Comparison of ENCODE assay signal across 8 mouse cellular contexts in genomic region chr7:132673931-132674755, GRCm38 (mm10).
DNase-seq lines count a peak whose midpoint lies in the region; ATAC-seq and TF ChIP-seq lines count a peak whose summit lies in the region.

No protein-coding gene starts in this region.

- H3K9me3 ChIP-seq in liver, embryonic 12.5 days (replicated peaks): no peaks in the 10 kb centered on the region

- 75% methylated on average over 17 of the region's 17 CpGs for WGBS in liver, adult 2 months
- 64% methylated on average over 17 of the region's 17 CpGs for WGBS in liver, embryonic 12.5 days (ENCODE audit: insufficient replicate concordance)
- WGBS in lung, adult 2 months: 44% methylated on average over 17 of the region's 17 CpGs

- intact Hi-C loops in heart, postnatal 10 days (cut with DNase I): loop anchor here (1.0 to 5.0 kb wide), 3 partner anchors 18 to 138 kb away; partner anchors contain the start of gene Fam53b

- no peaks in the 10 kb centered on the region for H3K36me3 ChIP-seq in liver, adult 2 months (ENCODE audit: control insufficient read depth, insufficient read depth, low read length)
- no peaks in the 10 kb centered on the region for H3K36me3 ChIP-seq in liver, embryonic 12.5 days

- H3K27me3 ChIP-seq in liver, adult 2 months (ENCODE audit: control insufficient read depth, insufficient read depth, low read length): no peaks in the 10 kb centered on the region
- H3K27me3 ChIP-seq in liver, embryonic 12.5 days (replicated peaks): no peaks in the 10 kb centered on the region

- no peak for DNase-seq in liver, adult 2 months (ENCODE audit: extremely low read depth, low read depth, low spot score)
- peak; percentile 56 for DNase-seq in embryo, embryonic 11 days
- peak; percentile 91 to 93 for DNase-seq in heart, postnatal 10 days
- DNase-seq in lung, adult 2 months: peak; percentile 82
- no peak for DNase-seq in thymus, postnatal 10 days (ENCODE audit: low spot score in 2 of 2)
- no peak for DNase-seq in B cell, adult 2 months

- ATAC-seq in liver, embryonic 12.5 days: no peak
- no peak for ATAC-seq in frontal cortex, adult (ENCODE audit: low TSS enrichment)

- peaks cover 23% of the 10 kb centered on the region for H3K4me1 ChIP-seq in liver, adult 2 months (ENCODE audit: control insufficient read depth, insufficient read depth, low read length)
- H3K4me1 ChIP-seq in liver, embryonic 12.5 days: peaks cover 2% of the 10 kb centered on the region; the same call in 1 of the 2 replicates
- H3K4me1 ChIP-seq in lung, adult 2 months (ENCODE audit: control insufficient read depth, insufficient read depth, low read length): peaks cover 41% of the 10 kb centered on the region

- H3K79me2 ChIP-seq in liver, adult 2 months (ENCODE audit: control insufficient read depth, insufficient read depth, low read length): no peaks in the 10 kb centered on the region

- no peak overlapping the region for H3K27ac ChIP-seq in liver, adult 2 months (replicated peaks; ENCODE audit: insufficient read depth, low read depth, low read length)
- no peak overlapping the region for H3K27ac ChIP-seq in liver, embryonic 12.5 days

- TF ChIP-seq CTCF in liver, adult 2 months (IDR thresholded peaks at IDR 0.05; ENCODE audit: low read depth, low read length): peak; percentile 60
- peak; percentile 84 for TF ChIP-seq CTCF in lung, adult 2 months (IDR thresholded peaks at IDR 0.05; ENCODE audit: insufficient read depth, low read length)

- H3K9ac ChIP-seq in liver, adult 2 months (ENCODE audit: low read depth, low read length): no peak overlapping the region
- H3K9ac ChIP-seq in liver, embryonic 12.5 days: no peak overlapping the region

- no peak overlapping the region for H3K4me2 ChIP-seq in liver, embryonic 12.5 days

- no peak for TF ChIP-seq POLR2A in liver, adult 2 months (IDR thresholded peaks at IDR 0.05; ENCODE audit: extremely low read depth, insufficient read depth, low read length)
- peak; percentile 38; the same call in 1 of the 2 replicates for TF ChIP-seq POLR2A in lung, adult 2 months (IDR thresholded peaks at IDR 0.05; ENCODE audit: borderline replicate concordance, extremely low read depth, low read depth, low read length)

- H3K4me3 ChIP-seq in liver, adult 2 months (ENCODE audit: insufficient read depth, low read depth, low read length): no peak overlapping the region
- H3K4me3 ChIP-seq in liver, embryonic 12.5 days: no peak overlapping the region
- no peak overlapping the region for H3K4me3 ChIP-seq in lung, adult 2 months (replicated peaks; ENCODE audit: extremely low read depth, low read depth, low read length)

Comparison
In these comparisons a context has a peak if more than half of its experiments do, and no peak if none do; other contexts are left out.
1. DNase-seq: peak in embryo, embryonic 11 days (single experiment), heart, postnatal 10 days (2 of 2) and lung, adult 2 months (single experiment); none in liver, adult 2 months (single experiment), thymus, postnatal 10 days (0 of 2) and B cell, adult 2 months (0 of 2).